Mouse (Mus musculus) MEL (cell line): ENCODE measurements around the gene Aff3. TPM values are rescaled to one million over a fixed set of nuclear protein-coding genes. Genes with fewer than 3 reads are reported as not detected.
A peak's percentile ranks its signal among the peaks of the same experiment; 100 is the strongest.

Source experiments
- DNase-seq: peaks from one replicate; pipeline ENCODE4 v3.0.0; 2011; ENCODE audit warnings: low read depth, low spot score
- H3K27ac ChIP-seq: 2 replicates; pipeline ENCODE4 v1.5.1; 2012; ENCODE audit warnings: low read depth, mild to moderate bottlenecking, control low read depth, low read length, moderate library complexity; ENCODE audit not compliant: control insufficient read depth
- H3K27me3 ChIP-seq, 2 experiments: fragments of 150-350 bp in 1 of 2; sonication (generic) in 1 of 2; 2 replicates each; pipeline ENCODE4 v1.6.1; 2012; ENCODE audit warnings: low read length in 2 of 2, mild to moderate bottlenecking in 2 of 2, improper control_type of control experiment in 1 of 2, moderate library complexity in 1 of 2; ENCODE audit not compliant: insufficient read depth in 2 of 2, control insufficient read depth in 1 of 2
- H3K36me3 ChIP-seq, 2 experiments: 2 replicates each; pipeline ENCODE4 v1.6.1; 2012 to 2014; ENCODE audit warnings: low read length in 2 of 2, improper control_type of control experiment in 1 of 2, inconsistent platforms in 1 of 2, mild to moderate bottlenecking in 1 of 2; ENCODE audit not compliant: insufficient read depth in 2 of 2, control insufficient read depth in 1 of 2
- H3K4me1 ChIP-seq, 2 experiments: fragments of 150-350 bp in 1 of 2; sonication (generic) in 1 of 2; 2 replicates each; pipeline ENCODE4 v1.6.1; 2012; ENCODE audit warnings: low read length in 2 of 2, improper control_type of control experiment in 1 of 2, mild to moderate bottlenecking in 1 of 2; ENCODE audit not compliant: insufficient read depth in 2 of 2, control insufficient read depth in 1 of 2
- H3K4me3 ChIP-seq, 2 experiments: fragments of 150-350 bp in 1 of 2; sonication (generic) in 1 of 2; 2 replicates each; pipeline ENCODE4 v1.5.1; 2012; ENCODE audit warnings: low read depth in 2 of 2, low read length in 2 of 2, mild to moderate bottlenecking in 2 of 2, moderate library complexity in 2 of 2, control low read depth in 1 of 2, improper control_type of control experiment in 1 of 2; ENCODE audit not compliant: control insufficient read depth in 1 of 2, insufficient read depth in 1 of 2
- H3K79me2 ChIP-seq: 2 replicates; pipeline ENCODE4 v1.6.1; 2012; ENCODE audit warnings: mild to moderate bottlenecking, low read length, moderate library complexity; ENCODE audit not compliant: control insufficient read depth, poor library complexity, insufficient read depth
- H3K9ac ChIP-seq: 2 replicates; pipeline ENCODE4 v1.6.1; 2012; ENCODE audit warnings: low read depth, mild to moderate bottlenecking, control low read depth, low read length, moderate library complexity; ENCODE audit not compliant: control insufficient read depth, poor library complexity, severe bottlenecking
- H3K9me3 ChIP-seq: fragments of 150-350 bp; sonication (generic); replicated peaks from 2 replicates; pipeline ENCODE4 v1.6.1; 2012; ENCODE audit warnings: mild to moderate bottlenecking, low read length, improper control_type of control experiment, moderate library complexity; ENCODE audit not compliant: insufficient read depth
- BHLHE40 ChIP-seq: IDR thresholded peaks from 2 replicates; pipeline ENCODE4 v1.6.1; 2012; ENCODE audit warnings: low read depth, mild to moderate bottlenecking, inconsistent platforms, low read length, improper control_type of control experiment, borderline replicate concordance
- CHD1 ChIP-seq: IDR thresholded peaks from 2 replicates; pipeline ENCODE4 v1.6.1; 2012; ENCODE audit warnings: low read depth, mild to moderate bottlenecking, inconsistent platforms, low read length, improper control_type of control experiment
- CHD2 ChIP-seq: IDR thresholded peaks from 2 replicates; pipeline ENCODE4 v1.6.1; 2011; ENCODE audit warnings: low read length, improper control_type of control experiment
- E2F4 ChIP-seq: IDR thresholded peaks from 2 replicates; pipeline ENCODE4 v1.6.1; 2011; ENCODE audit warnings: low read depth, low read length, improper control_type of control experiment, borderline replicate concordance
- ELF1 ChIP-seq: IDR thresholded peaks from 2 replicates; pipeline ENCODE4 v1.6.1; 2014; ENCODE audit warnings: low read depth, mild to moderate bottlenecking, inconsistent platforms, low read length, improper control_type of control experiment, moderate library complexity
- ETS1 ChIP-seq: IDR thresholded peaks from 2 replicates; pipeline ENCODE4 v1.6.1; 2012; ENCODE audit warnings: low read depth, mild to moderate bottlenecking, inconsistent platforms, low read length, improper control_type of control experiment, moderate library complexity
- GABPA ChIP-seq: IDR thresholded peaks from 2 replicates; pipeline ENCODE4 v1.6.1; 2012; ENCODE audit warnings: low read depth, mild to moderate bottlenecking, inconsistent platforms, low read length, improper control_type of control experiment, moderate library complexity
- GATA1 ChIP-seq: IDR thresholded peaks from 2 replicates; pipeline ENCODE4 v1.6.1; 2011; ENCODE audit warnings: low read depth, low read length, improper control_type of control experiment
- JUND ChIP-seq: IDR thresholded peaks from 2 replicates; pipeline ENCODE4 v1.6.1; 2011; ENCODE audit warnings: low read depth, mild to moderate bottlenecking, improper control_type of control experiment, low read length
- KAT2A ChIP-seq: conservative IDR thresholded peaks from 2 replicates; pipeline ENCODE4 v1.6.1; 2012; ENCODE audit warnings: low read depth, low read length, improper control_type of control experiment, inconsistent platforms
- MAFK ChIP-seq: IDR thresholded peaks from 2 replicates; pipeline ENCODE4 v1.6.1; 2011; ENCODE audit warnings: low read depth, mild to moderate bottlenecking, low read length, improper control_type of control experiment, borderline replicate concordance
- MAX ChIP-seq: IDR thresholded peaks from 2 replicates; pipeline ENCODE4 v1.6.1; 2011; ENCODE audit warnings: low read length, improper control_type of control experiment
- MAZ ChIP-seq: IDR thresholded peaks from 2 replicates; pipeline ENCODE4 v1.6.1; 2012; ENCODE audit warnings: low read depth, mild to moderate bottlenecking, inconsistent platforms, low read length, improper control_type of control experiment
- MEF2A ChIP-seq: IDR thresholded peaks from 2 replicates; pipeline ENCODE4 v1.6.1; 2014; ENCODE audit warnings: low read depth, mild to moderate bottlenecking, inconsistent platforms, low read length, improper control_type of control experiment; ENCODE audit not compliant: poor library complexity, insufficient replicate concordance, severe bottlenecking; ENCODE audit errors: extremely low read depth
- MXI1 ChIP-seq: IDR thresholded peaks from 2 replicates; pipeline ENCODE4 v1.6.1; 2011; ENCODE audit warnings: mild to moderate bottlenecking, low read depth, low read length, improper control_type of control experiment
- MYB ChIP-seq: IDR thresholded peaks from 2 replicates; pipeline ENCODE4 v1.6.1; 2011; ENCODE audit warnings: mild to moderate bottlenecking, low read depth, low read length, improper control_type of control experiment
- MYC ChIP-seq: IDR thresholded peaks from 2 replicates; pipeline ENCODE4 v1.6.1; 2011; ENCODE audit warnings: low read depth, mild to moderate bottlenecking, low read length, improper control_type of control experiment, moderate library complexity
- NELFE ChIP-seq: IDR thresholded peaks from 2 replicates; pipeline ENCODE4 v1.6.1; 2011; ENCODE audit warnings: low read depth, low read length, improper control_type of control experiment
- NRF1 ChIP-seq: IDR thresholded peaks from 2 replicates; pipeline ENCODE4 v1.6.1; 2014; ENCODE audit warnings: low read depth, mild to moderate bottlenecking, inconsistent platforms, low read length, improper control_type of control experiment, moderate library complexity; ENCODE audit not compliant: poor library complexity, insufficient read depth, severe bottlenecking
- POLR2A ChIP-seq, 2 experiments: IDR thresholded peaks; 2 replicates each; pipeline ENCODE4 v1.6.1; 2011 to 2012; ENCODE audit warnings: low read length in 2 of 2, mild to moderate bottlenecking in 2 of 2, control low read depth in 1 of 2, improper control_type of control experiment in 1 of 2, low read depth in 1 of 2, moderate library complexity in 1 of 2; ENCODE audit not compliant: control insufficient read depth in 1 of 2, insufficient read depth in 1 of 2, poor library complexity in 1 of 2
- POLR2AphosphoS2 ChIP-seq: IDR thresholded peaks from 2 replicates; pipeline ENCODE4 v1.6.1; 2011; ENCODE audit warnings: low read length, improper control_type of control experiment
- RAD21 ChIP-seq: IDR thresholded peaks from 2 replicates; pipeline ENCODE4 v1.6.1; 2011; ENCODE audit warnings: mild to moderate bottlenecking, low read depth, low read length, improper control_type of control experiment
- RCOR1 ChIP-seq: IDR thresholded peaks from 2 replicates; pipeline ENCODE4 v1.6.1; 2012; ENCODE audit warnings: low read depth, mild to moderate bottlenecking, inconsistent platforms, low read length, improper control_type of control experiment
- SIN3A ChIP-seq: IDR thresholded peaks from 2 replicates; pipeline ENCODE4 v1.6.1; 2012; ENCODE audit warnings: low read length, improper control_type of control experiment, inconsistent platforms
- SMC3 ChIP-seq: IDR thresholded peaks from 2 replicates; pipeline ENCODE4 v1.6.1; 2011; ENCODE audit warnings: low read depth, low read length, improper control_type of control experiment
- TAL1 ChIP-seq: IDR thresholded peaks from 2 replicates; pipeline ENCODE4 v1.6.1; 2012; ENCODE audit warnings: mild to moderate bottlenecking, inconsistent platforms, low read length, moderate library complexity, mixed read lengths
- TBP ChIP-seq: IDR thresholded peaks from 2 replicates; pipeline ENCODE4 v1.8.0; 2011; ENCODE audit warnings: low read depth, low read length, improper control_type of control experiment
- TCF12 ChIP-seq: IDR thresholded peaks from 2 replicates; pipeline ENCODE4 v1.6.1; 2014; ENCODE audit warnings: low read depth, mild to moderate bottlenecking, inconsistent platforms, low read length, improper control_type of control experiment, moderate library complexity
- USF1 ChIP-seq: IDR thresholded peaks from 2 replicates; pipeline ENCODE4 v1.6.1; 2014; ENCODE audit warnings: low read depth, mild to moderate bottlenecking, inconsistent platforms, low read length, improper control_type of control experiment, moderate library complexity
- USF2 ChIP-seq, 2 experiments: IDR thresholded peaks; 2 replicates each; pipeline ENCODE4 v1.6.1; 2011 to 2012; ENCODE audit warnings: improper control_type of control experiment in 2 of 2, low read length in 2 of 2, borderline replicate concordance in 1 of 2, inconsistent platforms in 1 of 2, low read depth in 1 of 2, mild to moderate bottlenecking in 1 of 2; ENCODE audit not compliant: insufficient read depth in 1 of 2
- ZC3H11A ChIP-seq: IDR thresholded peaks from 2 replicates; pipeline ENCODE4 v1.6.1; 2012; ENCODE audit warnings: low read depth, mild to moderate bottlenecking, inconsistent platforms, low read length, improper control_type of control experiment
- ZKSCAN1 ChIP-seq: IDR thresholded peaks from 2 replicates; pipeline ENCODE4 v1.6.1; 2012; ENCODE audit warnings: low read depth, mild to moderate bottlenecking, inconsistent platforms, low read length, improper control_type of control experiment, moderate library complexity
- ZMIZ1 ChIP-seq: IDR thresholded peaks from 2 replicates; pipeline ENCODE4 v1.6.1; 2012; ENCODE audit warnings: low read depth, mild to moderate bottlenecking, inconsistent platforms, low read length, improper control_type of control experiment, moderate library complexity
- ZNF384 ChIP-seq: IDR thresholded peaks from 2 replicates; pipeline ENCODE4 v1.6.1; 2012; ENCODE audit warnings: low read depth, mild to moderate bottlenecking, inconsistent platforms, low read length, improper control_type of control experiment
- polyA plus RNA-seq, 2 experiments: library from polyadenylated mRNA; stranded (reverse) in 1 of 2; unstranded in 1 of 2; fragments of >175 nt in 1 of 2; fragments of >200 nt in 1 of 2; gene quantifications; 2 replicates each; pipeline versions ENCODE4 v1.2.1 to v1.2.4; 2012; ENCODE audit warnings: low replicate concordance in 2 of 2, low read depth in 1 of 2; ENCODE audit not compliant: insufficient read length in 2 of 2, insufficient read depth in 1 of 2, missing spikeins in 1 of 2
- total RNA-seq: library from RNA; depleted of rRNA; stranded (reverse); fragments of 300-350 nt; gene quantifications from 2 replicates; pipeline ENCODE4 v1.2.3, GENCODE M21; 2012

Aff3 gene
- total and polyA plus RNA-seq, 3 experiments, result 18.5 to 41.1 (median 25.4) TPM

DNA sequence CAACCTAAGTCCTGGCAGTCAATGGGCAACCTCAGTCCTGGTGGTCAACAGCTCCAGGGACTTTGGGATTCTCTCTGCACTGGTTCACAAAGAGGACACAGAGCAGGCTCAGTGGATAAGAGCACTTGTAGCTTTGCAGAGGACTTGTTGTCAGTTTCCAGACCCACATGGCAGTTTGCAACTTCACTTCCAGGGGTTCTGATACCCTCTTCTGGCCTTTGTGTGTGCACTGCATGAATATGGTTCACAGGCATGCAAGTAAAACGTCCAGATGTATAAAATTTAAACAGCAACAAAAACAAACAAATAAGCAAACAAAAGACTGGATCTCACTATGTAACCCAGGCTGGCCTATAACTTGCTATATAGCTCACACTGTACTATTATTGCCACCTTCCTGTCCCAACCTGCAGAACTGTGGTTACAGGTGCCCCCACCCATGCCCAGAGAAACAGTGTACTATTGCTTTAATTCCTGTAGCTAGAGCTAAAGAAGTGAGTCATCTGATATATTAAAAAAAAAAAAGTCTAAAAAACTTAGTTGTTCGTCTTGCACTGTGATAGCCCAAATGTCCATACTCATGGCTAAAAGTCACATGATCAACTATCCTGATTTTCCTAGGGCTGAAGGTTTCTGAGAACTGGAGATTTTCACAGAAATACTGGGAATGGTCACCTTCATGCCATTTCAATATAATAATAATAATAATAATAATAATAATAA is 30.5 kb upstream of the Aff3 start (continued):
- TF ChIP-seq BHLHE40, result no peak
- TF ChIP-seq MAFK, result no peak
- no peak for TF ChIP-seq GABPA

DNA sequence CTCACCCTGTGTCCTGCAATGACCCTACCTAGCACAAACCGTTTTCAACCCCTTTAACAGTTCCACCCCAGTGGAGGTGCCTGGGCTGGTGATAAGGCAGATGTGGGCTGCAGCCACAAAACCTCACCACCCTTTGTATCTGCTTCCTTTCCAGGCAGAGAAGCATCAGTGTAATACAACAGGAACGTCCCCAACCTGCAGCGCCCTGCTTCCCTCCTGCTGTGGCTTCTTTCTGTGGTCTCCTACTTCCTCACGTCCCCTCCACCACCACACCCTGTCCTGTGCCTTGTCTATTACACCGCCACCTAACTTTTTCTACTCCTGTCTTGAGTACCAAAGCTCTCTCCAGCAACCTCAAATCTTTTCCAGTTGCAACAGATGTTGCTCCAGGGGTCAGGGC is 29.4 kb upstream of the Aff3 start:
- Histone ChIP-seq H3K9ac (peak overlapping the region; percentile 43), H3K4me3 (peak overlapping the region in 1 of 2 experiments; percentile 22; a peak in 2 of 4 replicates), H3K36me3 (peaks cover 0 to 41% of the 10 kb centered on the region in 2 experiments; a peak in 2 of 4 replicates), H3K4me1 (peaks cover 20 to 48% of the 10 kb centered on the region in 2 experiments), H3K79me2 (no peaks in the 10 kb centered on the region), H3K27ac (peak overlapping the region; percentile 99), H3K27me3 (no peaks in the 10 kb centered on the region), H3K9me3 (no peaks in the 10 kb centered on the region)
- DNase-seq, result peak; percentile 97
- TF ChIP-seq MAZ, result peak; percentile 90
- peak; percentile 85 for TF ChIP-seq TBP
- no peak for TF ChIP-seq CHD1
- TF ChIP-seq BHLHE40, result peak; percentile 83
- TF ChIP-seq NELFE, result peak; percentile 69
- no peak for TF ChIP-seq KAT2A
- TF ChIP-seq ZNF384, result peak; percentile 57; the same call in 1 of the 2 replicates
- no peak for TF ChIP-seq ZKSCAN1
- peak; percentile 62; the same call in 1 of the 2 replicates for TF ChIP-seq MAFK
- TF ChIP-seq MYB, result peak; percentile 100
- TF ChIP-seq GATA1, result peak; percentile 97
- TF ChIP-seq TAL1, result peak; percentile 96
- no peak for TF ChIP-seq ZC3H11A
- peak; percentile 98 for TF ChIP-seq TCF12
- peak; percentile 89 for TF ChIP-seq MYC
- TF ChIP-seq MXI1, result peak; percentile 64
- peak; percentile 36; the same call in 1 of the 2 replicates for TF ChIP-seq CHD2
- TF ChIP-seq E2F4, result no peak
- no peak for TF ChIP-seq SMC3
- TF ChIP-seq JUND, result peak; percentile 90; the same call in 1 of the 2 replicates
- peak in 1 of 2 experiments; percentile 52; a peak in 2 of 4 replicates for TF ChIP-seq POLR2A (IDR thresholded peaks at IDR 0.05; ENCODE audit: control insufficient read depth in 1 of 2, insufficient read depth in 1 of 2, low read depth in 1 of 2, low read length in 2 of 2, poor library complexity in 1 of 2)
- 0 out of 2 replicates have a peak, but pooled peaks have one; percentile 47 for TF ChIP-seq POLR2AphosphoS2
- no peak for TF ChIP-seq USF1
- no peak; the same call in 1 of the 2 replicates for TF ChIP-seq ZMIZ1
- TF ChIP-seq ETS1, result peak; percentile 90
- TF ChIP-seq RCOR1, result peak; percentile 95
- TF ChIP-seq SIN3A, result peak; percentile 98
- TF ChIP-seq USF2 (IDR thresholded peaks at IDR 0.05; ENCODE audit: borderline replicate concordance in 1 of 2, insufficient read depth in 1 of 2, low read depth in 1 of 2, low read length in 2 of 2), result no peak
- TF ChIP-seq ELF1, result peak; percentile 35; the same call in 1 of the 2 replicates
- no peak for TF ChIP-seq MEF2A
- TF ChIP-seq NRF1, result no peak
- TF ChIP-seq MAX, result no peak
- no peak; the same call in 1 of the 2 replicates for TF ChIP-seq RAD21
